Mouse (Mus musculus): ENCODE measurements around the gene Sypl. TPM values are rescaled to one million over a fixed set of nuclear protein-coding genes. Genes with fewer than 3 reads are reported as not detected.

Gene Sypl
- total and polyA plus RNA-seq, 3 experiments = 41.4 to 117 (median 109) TPM

DNA sequence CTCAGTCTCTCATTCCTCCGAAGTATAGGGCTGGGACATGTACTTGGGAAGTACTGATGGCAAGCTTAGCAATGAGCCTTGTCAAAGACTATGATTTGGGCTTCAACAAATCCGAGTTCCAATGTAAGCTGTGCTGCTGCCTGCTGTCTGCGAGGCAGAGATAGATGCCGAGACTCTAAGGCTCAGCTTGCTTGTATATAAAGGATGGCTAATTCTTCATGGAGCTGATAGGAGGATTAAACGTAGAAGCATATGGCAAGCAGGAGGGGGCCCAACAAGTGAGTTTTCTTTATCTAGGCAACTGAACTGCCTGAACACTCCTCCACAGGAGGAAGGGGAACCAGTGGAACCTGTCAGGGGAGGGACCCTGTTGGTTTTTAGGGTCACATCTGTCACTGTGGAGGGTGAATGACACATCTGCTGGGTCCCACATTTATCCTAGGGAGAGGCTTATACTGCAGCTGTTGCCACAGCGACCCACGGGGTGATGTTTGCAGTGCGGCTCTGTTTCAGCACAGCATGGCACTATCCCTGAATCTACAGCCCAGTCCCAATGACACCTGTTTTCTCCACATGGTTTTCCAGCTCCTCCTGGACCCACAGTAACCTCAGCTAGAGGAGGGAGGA, 49.8 kb downstream of the Sypl start:
- no peak for DNase-seq

DNA sequence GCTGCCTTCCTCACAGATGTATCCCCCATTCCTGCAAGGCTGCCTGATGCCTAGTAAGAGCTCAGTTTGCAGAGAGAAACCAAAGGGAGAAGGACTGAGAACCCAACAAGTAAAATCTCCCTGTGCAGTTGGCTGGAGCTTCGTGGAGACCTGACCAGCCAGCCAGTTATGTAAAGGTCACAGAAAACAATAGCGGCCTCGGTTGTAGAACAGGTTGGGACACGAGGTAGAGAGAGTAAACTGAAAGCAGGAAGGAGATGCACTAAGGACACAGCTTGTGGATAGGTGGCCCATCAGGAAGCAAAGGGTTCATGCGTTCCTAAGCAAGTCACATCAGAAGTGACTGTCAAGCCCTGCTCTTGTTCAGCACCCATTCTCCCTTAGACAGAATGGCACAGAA, 52.2 kb downstream of the Sypl start:
- no peak for DNase-seq

DNA sequence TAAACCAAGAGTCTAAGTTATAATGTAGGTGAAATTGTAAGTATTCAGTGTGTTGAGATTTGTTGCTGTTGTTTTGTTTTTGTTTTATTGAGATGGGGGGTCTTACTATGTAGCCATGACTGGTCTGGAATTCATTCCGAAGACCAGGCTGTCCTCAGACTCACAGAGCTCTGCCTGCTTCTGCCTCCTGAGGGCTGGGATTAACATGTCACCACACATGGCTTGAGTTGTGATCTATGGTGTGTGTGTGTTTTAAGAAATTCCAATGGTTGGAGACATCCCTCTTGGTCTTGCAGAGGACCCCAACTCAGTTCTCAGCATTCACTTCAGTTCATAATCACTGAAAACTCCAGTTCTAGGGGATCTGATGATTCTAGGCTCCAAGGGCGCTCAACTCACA, 53.5 kb downstream of the Sypl start:
- no peak for DNase-seq

DNA sequence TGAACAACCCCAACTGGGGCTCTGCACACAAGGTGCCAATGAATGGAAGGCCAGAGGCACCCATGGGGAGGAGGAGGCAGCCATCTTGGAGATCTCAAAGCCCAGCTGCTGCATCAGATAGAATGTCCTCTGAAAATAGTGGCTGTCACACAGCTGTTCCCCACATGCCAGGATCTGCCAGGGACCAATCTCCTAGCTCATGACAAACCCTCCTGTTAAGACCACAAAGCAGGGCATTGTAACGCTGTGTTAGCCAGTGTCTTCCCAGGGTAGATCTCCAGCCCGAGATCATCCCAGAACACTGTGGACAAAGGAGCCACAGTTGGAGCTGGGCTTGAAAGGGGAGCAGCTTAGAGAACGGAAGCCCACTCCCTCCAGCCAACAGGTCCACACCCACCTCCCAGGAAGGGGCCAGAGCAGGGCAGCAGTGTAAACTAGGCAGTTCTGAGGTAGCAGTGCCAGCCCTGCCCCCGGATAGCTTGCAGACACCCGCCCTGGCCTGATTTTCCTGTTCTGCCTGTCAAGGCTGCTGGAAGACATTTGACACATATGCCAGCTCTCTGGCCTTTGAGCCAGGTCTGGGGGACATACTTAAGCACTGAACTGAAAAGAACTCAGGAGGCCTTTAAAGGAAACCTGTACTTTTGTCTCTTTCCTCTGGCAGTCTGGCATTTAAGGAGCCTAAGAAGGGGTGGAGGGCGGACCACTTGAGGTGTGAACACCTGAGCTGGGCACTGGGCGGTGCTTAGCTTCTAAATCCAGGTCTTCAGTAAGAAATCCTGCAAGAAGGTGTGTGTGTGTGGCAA, 54.8 kb downstream of the Sypl start:
- no peak for DNase-seq

DNA sequence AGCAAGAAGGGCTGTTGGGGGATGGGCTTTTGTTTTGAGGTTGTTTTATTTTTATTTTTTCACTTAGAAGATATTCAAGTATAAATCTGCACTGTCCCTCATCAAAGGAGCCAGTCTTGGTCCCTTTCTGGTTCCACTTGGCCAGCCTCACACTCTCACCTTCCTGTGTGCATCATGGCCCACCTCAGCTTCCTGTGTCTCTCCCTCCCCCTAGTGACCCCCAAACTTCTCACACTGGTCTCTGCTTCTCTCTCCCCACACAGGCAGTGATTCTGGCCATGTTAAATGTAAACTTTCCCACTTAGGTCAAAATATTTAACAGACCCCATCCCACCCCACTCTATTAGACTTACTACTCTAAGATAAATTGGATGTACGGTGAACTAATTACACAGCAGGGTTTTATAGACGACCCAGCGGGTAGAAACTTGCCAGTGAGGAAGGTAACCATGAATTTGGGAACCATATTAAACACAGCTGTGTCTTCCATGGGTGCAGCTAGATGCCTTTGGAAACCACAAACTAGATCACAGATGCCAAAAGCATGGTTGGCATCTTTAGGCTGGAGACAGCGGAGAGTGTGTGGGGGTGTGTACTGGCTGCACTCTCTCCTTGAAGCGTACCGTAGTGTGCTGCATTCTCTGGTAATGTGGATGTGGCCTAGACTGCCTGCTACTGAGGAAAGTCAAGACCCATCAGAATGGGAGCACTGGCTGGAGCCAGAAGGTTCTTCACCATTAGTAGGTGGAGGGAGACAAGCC, 55.7 kb downstream of the Sypl start:
- DNase-seq = no peak

DNA sequence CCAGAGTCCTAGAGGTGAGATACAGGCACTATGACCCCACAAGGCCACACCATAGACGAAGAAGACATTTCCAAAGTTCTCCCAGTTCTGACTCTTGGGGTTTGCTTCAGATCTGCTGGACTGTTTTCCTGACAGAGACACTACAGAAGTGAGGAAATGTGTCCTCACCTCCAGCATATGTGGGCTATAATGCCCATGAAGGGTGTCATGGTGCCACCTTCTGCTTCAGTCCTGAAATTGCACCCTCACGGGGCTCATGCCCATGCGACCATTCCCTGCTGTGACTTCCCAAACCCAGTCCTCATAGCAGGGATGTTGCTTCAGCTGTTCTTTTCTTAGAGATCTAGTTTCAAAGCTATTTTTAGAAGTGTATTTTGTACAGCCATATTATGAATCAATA, 56.3 kb downstream of the Sypl start:
- DNase-seq = peak; percentile 31

DNA sequence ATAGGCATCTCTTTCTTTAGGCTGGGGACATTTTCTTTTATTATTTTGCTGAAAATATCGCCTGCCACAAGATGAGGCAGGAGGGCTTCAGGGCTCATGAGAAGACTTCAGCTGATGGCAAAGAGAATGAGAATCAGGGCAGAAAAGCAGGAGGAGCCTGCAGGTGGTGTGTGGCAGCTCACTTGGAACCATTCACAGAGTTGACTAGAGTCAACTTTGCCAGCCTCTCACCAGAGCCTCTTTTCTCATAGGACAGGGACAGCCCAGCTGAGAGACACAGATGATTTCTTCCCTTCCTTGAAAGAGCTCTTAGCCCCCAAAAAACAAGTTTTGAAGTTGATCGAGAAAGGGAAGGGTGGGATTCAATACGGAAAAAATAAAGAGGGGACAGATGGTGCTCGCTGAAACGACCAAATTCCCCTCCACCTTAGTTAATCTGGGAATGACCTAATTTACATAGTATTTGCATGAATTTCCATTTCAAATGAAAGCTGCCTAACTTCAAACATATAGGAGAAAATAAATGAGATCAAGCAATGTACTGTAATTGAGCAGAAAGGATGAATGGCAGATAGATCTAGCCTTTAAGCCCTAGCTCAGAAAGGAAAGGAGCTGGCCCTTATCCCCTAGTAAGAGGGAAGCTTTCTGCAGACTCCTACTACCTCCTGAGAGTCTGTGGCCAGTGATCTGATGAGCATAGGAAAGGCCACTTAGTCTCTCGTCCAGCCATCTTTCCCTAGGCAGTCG, 60.5 kb downstream of the Sypl start:
- no peak for DNase-seq

DNA sequence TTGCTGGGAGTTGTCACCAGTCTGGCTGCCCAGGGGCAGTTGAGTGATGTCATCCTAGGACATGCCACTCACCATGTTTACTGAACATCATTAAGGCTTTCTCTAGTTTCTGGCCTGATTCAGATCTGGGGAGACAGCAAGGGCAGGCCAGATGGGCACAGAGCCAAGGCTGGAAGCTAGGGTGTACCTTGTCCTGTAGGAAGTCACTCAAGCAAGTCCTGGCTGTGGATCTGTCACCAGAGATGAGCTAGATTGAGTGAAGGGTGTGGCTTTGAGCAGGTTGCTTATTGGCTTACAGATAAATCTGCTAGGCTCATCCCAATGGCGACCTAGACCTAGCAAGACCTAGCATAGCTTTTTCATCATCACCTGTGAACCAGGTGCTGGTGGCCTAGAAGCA, 61.4 kb downstream of the Sypl start:
- no peak for DNase-seq

DNA sequence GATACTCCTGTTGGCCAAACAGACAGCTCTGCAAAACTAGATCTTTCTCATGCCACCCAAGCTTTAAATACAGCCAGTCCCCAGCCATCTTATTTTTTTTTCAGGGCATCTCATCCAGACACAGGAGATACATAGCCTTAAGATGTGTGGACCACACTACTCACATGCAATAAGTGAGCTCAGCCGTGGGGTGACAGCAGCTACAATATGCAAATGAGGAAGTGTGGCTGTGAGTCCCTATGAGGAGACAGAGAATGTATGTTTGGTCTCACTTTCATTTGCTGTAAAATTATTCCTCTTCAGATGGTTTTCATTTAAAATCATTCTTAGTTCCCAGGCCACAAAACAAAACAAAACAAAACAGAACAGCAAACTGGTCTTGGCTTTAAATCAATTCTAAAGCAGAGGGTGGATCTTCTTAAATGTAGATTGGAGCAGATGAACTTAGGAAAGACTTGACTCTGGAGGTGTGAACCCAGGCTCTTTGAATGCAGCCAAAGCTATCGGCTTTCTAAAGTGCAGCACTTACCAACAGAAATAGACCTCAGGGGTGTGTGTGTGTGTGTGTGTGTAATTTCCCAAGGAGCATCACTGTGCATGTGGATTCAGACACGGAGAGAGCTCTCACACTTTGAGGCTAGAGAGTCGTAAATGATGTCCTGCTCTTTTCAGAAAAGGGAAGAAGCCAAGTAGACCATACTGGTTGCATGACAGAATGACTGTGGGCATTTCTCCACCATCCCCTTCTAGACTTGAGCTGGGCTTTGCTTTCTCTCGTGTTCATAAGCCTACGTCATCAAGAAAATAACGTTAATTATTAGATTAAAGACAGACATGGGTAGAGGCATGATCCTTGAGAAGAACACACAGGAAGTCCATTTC, 63.4 kb downstream of the Sypl start:
- DNase-seq = no peak

DNA sequence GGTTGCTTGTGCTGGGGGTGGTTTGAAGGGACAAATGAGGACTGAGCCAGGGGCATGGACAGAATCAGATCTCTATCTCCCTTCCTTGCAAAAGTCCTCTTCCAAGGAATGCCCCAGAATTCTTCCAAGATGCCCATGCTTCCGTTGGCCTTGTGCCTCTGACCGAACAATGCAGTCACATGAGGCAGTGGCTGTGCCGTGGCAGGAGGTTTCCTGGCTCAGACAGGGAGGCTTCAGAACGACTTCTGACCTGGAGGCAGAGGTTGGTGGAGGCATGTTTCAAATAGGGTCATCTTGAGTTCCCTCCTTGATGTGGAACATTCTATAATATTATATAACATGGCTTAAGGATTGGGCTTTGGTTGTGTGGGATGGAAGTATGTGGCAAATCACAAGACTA, 64.9 kb downstream of the Sypl start:
- no peak for DNase-seq

DNA sequence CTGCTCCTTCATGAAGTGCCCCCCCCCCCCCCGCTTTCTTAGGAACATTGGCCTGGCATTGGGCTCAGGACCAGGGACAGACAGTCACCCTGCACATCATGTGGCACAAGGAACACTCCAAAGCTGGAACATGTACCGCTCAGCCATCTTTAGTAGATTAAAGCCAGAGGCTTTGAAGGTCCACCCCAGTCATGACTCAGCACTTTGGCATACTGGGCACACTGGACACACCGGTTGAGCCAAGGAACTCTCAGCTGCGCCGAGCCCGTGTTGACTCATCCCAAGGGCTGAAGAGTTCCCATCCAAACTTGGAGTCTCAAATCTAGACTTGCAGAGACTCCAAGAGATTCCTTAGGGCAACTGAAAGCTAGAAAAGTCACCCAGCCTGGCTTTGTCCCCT, 66.3 kb downstream of the Sypl start:
- DNase-seq = peak; percentile 84

DNA sequence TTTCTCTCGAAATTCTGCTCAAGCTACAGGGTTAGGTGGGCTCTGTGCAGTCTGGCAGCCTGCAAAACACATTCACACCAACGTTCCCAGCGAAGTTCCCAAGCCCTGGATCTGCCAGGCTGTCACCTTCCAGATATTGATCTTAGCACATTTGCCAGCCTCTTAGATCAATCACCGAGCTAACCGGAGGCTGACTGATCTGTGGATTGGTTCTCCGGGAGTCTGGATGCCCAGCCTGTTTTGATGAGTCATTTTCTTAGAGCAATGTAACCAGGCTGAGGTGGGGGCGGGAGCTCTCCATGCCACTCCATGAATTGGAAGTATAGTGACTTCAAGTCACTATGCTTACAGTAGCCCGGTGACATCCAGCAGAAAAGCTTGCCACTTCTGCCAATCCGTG, 67.4 kb downstream of the Sypl start:
- no peak for DNase-seq

DNA sequence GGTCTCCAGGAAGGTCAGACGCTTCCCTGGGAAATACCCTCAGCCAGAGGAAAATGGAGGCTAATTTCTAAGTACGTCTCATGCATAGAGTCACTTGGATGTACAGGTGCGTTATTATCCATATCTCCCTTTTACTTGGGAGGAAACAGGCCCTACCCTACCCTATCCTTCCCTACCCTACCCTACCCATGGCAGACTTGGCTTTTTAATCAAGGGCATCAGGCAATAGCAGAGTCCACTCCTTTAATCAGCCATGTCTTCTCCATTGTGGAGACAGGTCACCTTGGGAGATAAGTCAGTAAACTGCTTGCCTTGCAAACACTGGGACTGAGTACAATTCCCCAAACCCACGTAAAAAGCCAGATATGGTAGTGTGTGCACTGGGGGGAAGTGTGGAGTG, 68.1 kb downstream of the Sypl start:
- no peak for DNase-seq

DNA sequence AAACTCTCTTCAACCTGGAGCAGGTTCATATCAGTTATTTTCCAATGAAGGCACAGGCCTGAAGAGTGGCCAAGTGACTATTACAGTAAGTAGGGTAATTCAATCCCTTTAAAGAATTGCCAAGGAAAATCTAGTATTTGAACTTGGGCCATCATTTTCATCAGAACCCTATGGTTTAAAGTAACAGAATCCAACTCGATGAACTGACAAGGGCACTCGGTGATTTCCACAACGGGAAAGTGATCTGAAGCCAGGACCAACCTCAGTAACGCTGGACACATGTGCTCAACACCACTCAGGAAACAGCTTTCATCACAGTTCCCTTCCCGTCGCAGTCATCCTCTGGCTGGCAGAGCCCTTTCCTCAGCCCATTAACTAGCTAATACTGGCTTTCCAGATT, 70.8 kb downstream of the Sypl start:
- DNase-seq = no peak

DNA sequence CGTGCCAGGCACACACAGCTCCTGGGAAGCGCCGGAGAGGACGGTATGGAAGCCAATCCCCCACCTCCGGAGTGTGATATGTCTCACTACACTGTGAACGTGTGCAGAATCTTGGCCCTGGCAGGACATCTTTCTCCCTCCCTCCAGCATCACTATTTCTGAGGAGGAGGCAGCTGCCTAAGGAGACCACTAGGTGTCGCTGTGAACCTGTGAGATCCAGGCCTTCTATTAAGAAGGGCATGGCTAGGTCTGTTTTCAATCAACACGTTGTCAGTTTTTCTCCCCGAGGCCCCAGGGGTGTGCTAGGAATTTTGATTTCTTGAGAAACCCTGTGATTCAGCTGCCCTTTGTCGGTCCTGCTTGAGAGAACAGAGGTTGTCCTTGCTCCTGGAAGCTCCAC, 73.4 kb downstream of the Sypl start:
- peak; percentile 77 for DNase-seq

DNA sequence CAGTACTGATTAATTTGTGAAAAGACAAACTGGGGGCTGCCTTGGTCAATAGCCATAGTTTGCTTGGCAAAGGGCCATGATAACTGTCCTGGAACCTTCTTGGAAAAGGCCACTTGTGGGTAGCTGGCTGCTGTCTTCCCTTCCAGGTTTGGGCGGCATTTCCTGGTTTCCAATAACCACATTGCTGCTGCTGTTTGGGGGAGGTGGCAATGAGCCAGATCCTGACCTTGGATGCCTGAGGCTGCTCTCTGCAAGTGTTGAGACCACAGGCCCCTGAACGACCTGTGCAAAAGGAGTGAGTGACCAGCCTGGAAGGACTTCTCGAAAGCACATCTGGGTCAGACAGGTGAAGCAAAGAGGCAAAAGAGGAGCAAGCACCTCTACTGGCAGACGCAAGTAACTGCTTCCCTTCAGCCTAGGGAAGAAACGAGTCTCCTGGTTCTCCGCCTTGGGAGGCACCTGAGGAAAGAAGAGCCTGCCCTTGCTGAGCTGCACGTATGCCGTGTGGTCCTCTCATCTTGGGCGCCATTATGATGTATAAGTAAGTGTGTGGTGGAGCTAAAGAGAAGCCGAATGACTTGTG, 74.5 kb downstream of the Sypl start:
- DNase-seq = no peak

DNA sequence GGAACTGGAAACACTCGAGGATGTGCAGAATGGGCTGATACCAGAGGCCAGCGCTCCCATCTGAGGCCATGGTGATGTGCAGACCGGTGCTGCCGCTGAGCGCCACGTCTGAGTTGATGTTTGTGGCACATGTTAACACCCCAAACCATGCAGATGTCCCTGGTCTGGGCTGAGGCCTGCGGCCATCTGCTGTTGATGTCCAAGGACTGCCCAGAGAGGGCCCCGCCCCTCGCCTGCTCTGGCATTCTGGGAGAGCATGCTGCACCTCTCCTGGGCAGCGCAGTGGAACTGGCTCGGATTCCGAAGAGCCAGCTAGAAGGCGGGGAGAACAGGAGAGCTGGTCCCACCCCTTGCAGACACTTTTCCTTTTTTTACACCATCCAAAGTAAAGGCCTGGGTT, 75.0 kb downstream of the Sypl start:
- DNase-seq = no peak

All from adrenal gland, adult 2 months (tissue).